Mouse (Mus musculus) megakaryocyte, embryonic 14.5 days (primary cell): ENCODE results near the gene Snapc3. TPM values are rescaled to one million over a fixed set of nuclear protein-coding genes. Genes with fewer than 3 reads are reported as not detected.

Source experiments
- H3K27me3 ChIP-seq: replicated peaks from 2 replicates; pipeline ENCODE3; 2012; ENCODE audit warnings: inconsistent platforms
- H3K36me3 ChIP-seq: replicated peaks from 2 replicates; pipeline ENCODE3; 2012; ENCODE audit warnings: low read length, inconsistent platforms, mixed read lengths
- H3K4me1 ChIP-seq: 2 replicates; pipeline ENCODE4 v1.6.1; 2012; ENCODE audit warnings: inconsistent platforms
- H3K4me3 ChIP-seq: replicated peaks from 2 replicates; pipeline ENCODE3; 2012; ENCODE audit warnings: moderate library complexity, mild to moderate bottlenecking, inconsistent platforms
- H3K9me3 ChIP-seq: 2 replicates; pipeline ENCODE4 v1.6.1; 2012; ENCODE audit warnings: inconsistent platforms
- FLI1 ChIP-seq: IDR thresholded peaks from 2 replicates; pipeline ENCODE4 v1.6.1; 2012; ENCODE audit warnings: low read length, inconsistent platforms, mixed read lengths
- GATA1 ChIP-seq: IDR thresholded peaks from 3 replicates; pipeline ENCODE4 v1.6.1; 2012; ENCODE audit warnings: mixed read lengths, low read length, inconsistent platforms, borderline replicate concordance
- polyA plus RNA-seq: library from polyadenylated mRNA; stranded (reverse); fragments of >175 nt; gene quantifications from 2 replicates; pipeline ENCODE4 v1.2.3, GENCODE M21; 2012; ENCODE audit warnings: low replicate concordance; ENCODE audit not compliant: insufficient read depth

Snapc3 gene
- polyA plus RNA-seq, 1 experiment = 6.8 TPM

DNA sequence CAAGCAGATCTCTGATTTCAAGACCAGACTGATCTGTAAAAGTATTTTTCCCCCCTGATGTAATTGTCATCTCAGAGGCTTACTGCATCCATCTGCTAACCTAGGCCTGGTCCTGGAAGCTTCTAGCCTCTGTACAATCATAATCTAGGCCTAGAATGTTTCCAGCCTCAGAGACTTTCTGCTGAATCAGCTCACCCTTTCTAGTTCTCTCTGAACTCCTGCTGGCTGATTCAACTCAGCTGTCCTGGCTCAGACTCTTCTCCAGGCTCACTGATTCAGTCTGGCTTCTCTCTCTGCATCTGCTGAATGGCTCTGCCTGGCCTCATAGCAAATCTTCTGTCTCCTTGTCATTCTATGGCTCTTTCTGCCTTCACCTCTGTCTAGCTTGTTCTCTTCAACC, 20.6 kb downstream of the Snapc3 start:
- H3K36me3 ChIP-seq = peaks cover 90% of the 10 kb centered on the region

GRCm38 (mm10) chr4:83439045-83439444, 21.5 kb downstream of the Snapc3 start:
- TF ChIP-seq FLI1 = no peak
- no peak for TF ChIP-seq GATA1
- no peaks in the 10 kb centered on the region for H3K9me3 ChIP-seq
- H3K4me3 ChIP-seq = no peak overlapping the region
- no peaks in the 10 kb centered on the region for H3K27me3 ChIP-seq
- peaks cover 18% of the 10 kb centered on the region for H3K4me1 ChIP-seq
- H3K36me3 ChIP-seq = peaks cover 83% of the 10 kb centered on the region

More for the DNA sequence above, 20.6 kb downstream of the Snapc3 start:
- Histone ChIP-seq H3K27me3 (no peaks in the 10 kb centered on the region), H3K4me3 (no peak overlapping the region), H3K9me3 (no peaks in the 10 kb centered on the region), H3K4me1 (peaks cover 18% of the 10 kb centered on the region)
- no peak for TF ChIP-seq FLI1
- no peak for TF ChIP-seq GATA1

DNA sequence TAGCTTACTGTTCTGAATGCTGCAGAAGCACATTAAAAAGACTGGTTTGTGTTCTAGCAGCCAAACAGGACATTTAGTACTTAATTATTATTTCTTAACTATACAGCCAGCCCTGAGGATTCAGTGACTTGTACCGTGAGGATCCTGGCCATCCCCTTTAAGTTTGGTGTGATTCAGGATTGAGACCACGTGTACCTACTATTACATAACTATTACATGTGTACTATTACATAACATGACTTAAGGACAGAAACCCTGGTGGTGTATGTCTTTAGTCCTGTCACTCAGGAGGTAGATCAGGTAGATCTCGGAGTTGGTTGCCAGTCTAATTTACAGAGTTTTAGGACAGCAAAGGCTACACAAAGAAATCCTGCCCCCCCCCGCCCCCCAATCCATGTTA, 23.5 kb downstream of the Snapc3 start:
- H3K4me1 ChIP-seq = peaks cover 18% of the 10 kb centered on the region
- no peaks in the 10 kb centered on the region for H3K27me3 ChIP-seq
- H3K4me3 ChIP-seq = no peak overlapping the region
- H3K36me3 ChIP-seq = peaks cover 63% of the 10 kb centered on the region
- no peak for TF ChIP-seq GATA1
- no peak for TF ChIP-seq FLI1
- H3K9me3 ChIP-seq = no peaks in the 10 kb centered on the region

GRCm38 (mm10) chr4:83450785-83451184, 33.3 kb downstream of the Snapc3 start:
- Histone ChIP-seq H3K36me3 (peaks cover 68% of the 10 kb centered on the region), H3K9me3 (no peaks in the 10 kb centered on the region), H3K27me3 (no peaks in the 10 kb centered on the region), H3K4me3 (no peak overlapping the region), H3K4me1 (no peaks in the 10 kb centered on the region)
- TF ChIP-seq GATA1 (no peak), FLI1 (no peak)

- H3K9me3 ChIP-seq = no peaks in the 10 kb centered on the region
- peaks cover 94% of the 10 kb centered on the region for H3K36me3 ChIP-seq
- TF ChIP-seq FLI1 (no peak), GATA1 (no peak)
- H3K4me3 ChIP-seq = no peak overlapping the region
- H3K27me3 ChIP-seq = no peaks in the 10 kb centered on the region
- peaks cover 6% of the 10 kb centered on the region; the same call in 1 of the 2 replicates for H3K4me1 ChIP-seq
Observed at GRCm38 (mm10) chr4:83460106-83460505, 42.6 kb downstream of the Snapc3 start.

DNA sequence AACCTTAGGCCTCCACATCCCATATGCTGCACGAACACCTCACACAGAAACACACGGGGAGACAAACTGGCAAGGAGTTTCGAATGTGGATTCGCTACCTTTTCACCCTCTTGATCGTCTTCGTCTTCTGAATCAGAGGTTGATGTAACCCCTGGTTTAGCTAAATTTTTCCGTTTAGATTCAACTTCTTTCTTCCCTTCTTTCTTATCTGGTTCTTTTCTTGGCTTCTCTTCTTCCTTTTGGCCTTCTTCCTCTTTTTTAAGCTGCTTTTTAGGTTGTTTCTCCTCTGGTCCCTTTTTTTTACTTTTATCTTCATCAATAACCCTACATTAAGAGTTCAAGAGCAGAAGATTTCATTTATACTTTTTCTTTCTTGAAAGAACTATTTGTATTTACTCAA, 47.3 kb downstream of the Snapc3 start:
- Histone ChIP-seq H3K36me3 (peaks cover 95% of the 10 kb centered on the region), H3K4me1 (peaks cover 9% of the 10 kb centered on the region; the same call in 1 of the 2 replicates), H3K4me3 (no peak overlapping the region), H3K27me3 (no peaks in the 10 kb centered on the region), H3K9me3 (no peaks in the 10 kb centered on the region)
- TF ChIP-seq GATA1 = no peak
- no peak for TF ChIP-seq FLI1

GRCm38 (mm10) chr4:83467615-83468014, 50.1 kb downstream of the Snapc3 start:
- TF ChIP-seq GATA1 = no peak
- TF ChIP-seq FLI1 = no peak
- Histone ChIP-seq H3K9me3 (no peaks in the 10 kb centered on the region), H3K36me3 (peaks cover 97% of the 10 kb centered on the region), H3K4me3 (no peak overlapping the region), H3K27me3 (no peaks in the 10 kb centered on the region), H3K4me1 (peaks cover 19% of the 10 kb centered on the region; the same call in 1 of the 2 replicates)

- Histone ChIP-seq H3K4me1 (peaks cover 21% of the 10 kb centered on the region; the same call in 1 of the 2 replicates), H3K27me3 (no peaks in the 10 kb centered on the region), H3K36me3 (peaks cover 97% of the 10 kb centered on the region), H3K9me3 (no peaks in the 10 kb centered on the region), H3K4me3 (no peak overlapping the region)
- TF ChIP-seq GATA1 (no peak), FLI1 (no peak)
Observed at GRCm38 (mm10) chr4:83468208-83468607, 50.7 kb downstream of the Snapc3 start.

- peaks cover 19% of the 10 kb centered on the region for H3K4me1 ChIP-seq
- TF ChIP-seq FLI1 = no peak
- TF ChIP-seq GATA1 = no peak
- peak overlapping the region; percentile 94 for H3K4me3 ChIP-seq
- no peaks in the 10 kb centered on the region for H3K27me3 ChIP-seq
- no peaks in the 10 kb centered on the region for H3K9me3 ChIP-seq
- peaks cover 41% of the 10 kb centered on the region for H3K36me3 ChIP-seq
Observed at GRCm38 (mm10) chr4:83485250-83485649, 67.7 kb downstream of the Snapc3 start.

- Histone ChIP-seq H3K36me3 (peaks cover 36% of the 10 kb centered on the region), H3K4me3 (peak overlapping the region; percentile 94), H3K4me1 (peaks cover 19% of the 10 kb centered on the region), H3K9me3 (no peaks in the 10 kb centered on the region), H3K27me3 (no peaks in the 10 kb centered on the region)
- TF ChIP-seq FLI1 (no peak), GATA1 (no peak)
Observed at GRCm38 (mm10) chr4:83485735-83486116, 68.2 kb downstream of the Snapc3 start.

DNA sequence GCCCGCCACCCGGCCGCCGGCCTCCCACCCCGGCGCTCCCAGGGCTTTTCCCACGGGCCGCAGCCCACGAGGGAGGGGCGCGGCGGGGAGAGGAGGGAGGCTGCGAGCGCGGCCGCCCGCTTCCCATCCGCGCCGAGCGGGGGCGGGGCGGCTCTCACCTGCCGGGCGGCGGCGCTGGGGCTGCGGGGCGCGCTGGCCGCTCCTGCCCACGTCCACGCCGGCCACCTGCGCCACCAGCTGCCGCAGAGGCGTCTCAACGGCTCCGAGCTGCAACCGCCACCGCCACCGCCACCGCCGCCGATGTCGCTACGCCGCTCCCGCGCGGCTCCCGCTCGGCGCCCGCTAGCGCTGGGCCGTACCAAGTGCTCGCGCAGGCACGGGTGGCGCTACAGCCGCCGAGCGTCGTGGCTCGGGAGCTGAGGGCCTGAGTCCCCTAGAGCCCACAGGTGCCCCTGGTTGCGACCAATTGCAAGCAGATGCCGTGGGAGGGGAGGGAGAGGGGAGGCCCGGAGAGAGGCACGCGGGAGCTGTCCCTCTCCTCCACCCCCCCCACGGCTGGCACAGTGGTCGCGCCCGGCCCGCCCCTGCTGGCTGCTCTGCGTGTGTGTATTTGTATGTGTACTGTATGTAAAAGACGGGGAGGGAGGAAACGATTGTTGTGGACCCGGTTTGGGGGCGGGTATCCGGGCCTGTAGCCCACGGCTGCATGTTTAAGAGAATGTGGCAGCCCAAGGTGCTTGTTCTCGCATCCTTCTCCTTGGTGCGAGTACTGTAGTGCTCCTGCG, 68.8 kb downstream of the Snapc3 start, which contains the start of gene Psip1:
Gene Psip1 (minus strand): TSS at position 343 of the 785 bp plus-strand sequence.
- no peaks in the 10 kb centered on the region for H3K9me3 ChIP-seq
- no peak for TF ChIP-seq FLI1
- no peak for TF ChIP-seq GATA1
- no peaks in the 10 kb centered on the region for H3K27me3 ChIP-seq

More for the DNA sequence above, 68.8 kb downstream of the Snapc3 start, which contains the start of gene Psip1:
- peaks cover 19% of the 10 kb centered on the region for H3K4me1 ChIP-seq
- H3K4me3 ChIP-seq = peak within 1 kb of the TSS; percentile 94
- peaks cover 31% of the 10 kb centered on the region for H3K36me3 ChIP-seq
